13 mouse cellular contexts compared by ENCODE assay signal in genomic region chr13:82949541-82949940, GRCm38 (mm10).
DNase-seq lines count a peak whose midpoint lies in the region; ATAC-seq and TF ChIP-seq lines count a peak whose summit lies in the region.
"Had no signal": no experiment of that assay in that cellular context is flagged by ENCODE, and none has a peak within 500 bp of the region (broad histone marks: within the 10 kb centered on the region; RNA-seq: fewer than 3 reads in every experiment).

No protein-coding gene starts in this region.

- 54% methylated on average over 6 of the region's 6 CpGs for WGBS in lung, postnatal 0 days
- WGBS in lung, adult 2 months: 47% methylated on average over 6 of the region's 6 CpGs
- 65% methylated on average over 6 of the region's 6 CpGs for WGBS in kidney, embryonic 16.5 days

- TF ChIP-seq POLR2A in lung, adult 2 months (IDR thresholded peaks at IDR 0.05; ENCODE audit: borderline replicate concordance, extremely low read depth, low read depth, low read length): no peak

- no peaks in the 10 kb centered on the region for H3K9me3 ChIP-seq in lung, postnatal 0 days (ENCODE audit: low read length)
- no peaks in the 10 kb centered on the region for H3K9me3 ChIP-seq in megakaryocyte, embryonic 14.5 days
- no peaks in the 10 kb centered on the region for H3K9me3 ChIP-seq in kidney, embryonic 16.5 days (ENCODE audit: low read length)
- H3K9me3 ChIP-seq: heart, embryonic 13.5 days; midbrain, embryonic 15.5 days had no signal

- H3K9ac ChIP-seq in lung, postnatal 0 days (replicated peaks; ENCODE audit: low read depth): no peak overlapping the region
- no peak overlapping the region for H3K9ac ChIP-seq in kidney, embryonic 16.5 days (replicated peaks; ENCODE audit: low read length)
- H3K9ac ChIP-seq: heart, embryonic 13.5 days; midbrain, embryonic 15.5 days had no signal

- H3K4me2 ChIP-seq in lung, postnatal 0 days (replicated peaks; ENCODE audit: low read depth, low read length): no peak overlapping the region
- H3K4me2 ChIP-seq in kidney, embryonic 16.5 days (replicated peaks; ENCODE audit: low read depth, low read length): no peak overlapping the region
- H3K4me2 ChIP-seq: heart, embryonic 13.5 days; midbrain, embryonic 15.5 days had no signal

- no peak overlapping the region for H3K4me3 ChIP-seq in lung, postnatal 0 days (ENCODE audit: low read depth, low read length)
- no peak overlapping the region for H3K4me3 ChIP-seq in lung, adult 2 months (replicated peaks; ENCODE audit: extremely low read depth, low read depth, low read length)
- H3K4me3 ChIP-seq in megakaryocyte, embryonic 14.5 days (replicated peaks): peak overlapping the region; percentile 79
- H3K4me3 ChIP-seq in kidney, embryonic 16.5 days (ENCODE audit: low read length): no peak overlapping the region
- H3K4me3 ChIP-seq: heart, embryonic 13.5 days; midbrain, embryonic 15.5 days had no signal

- H3K27ac ChIP-seq in lung, postnatal 0 days (ENCODE audit: low read length): no peak overlapping the region
- no peak overlapping the region for H3K27ac ChIP-seq in kidney, embryonic 16.5 days (ENCODE audit: low read length)
- H3K27ac ChIP-seq: heart, embryonic 13.5 days; midbrain, embryonic 15.5 days had no signal

- no peak for TF ChIP-seq CTCF in lung, postnatal 0 days (IDR thresholded peaks at IDR 0.05)
- TF ChIP-seq CTCF in lung, adult 2 months (IDR thresholded peaks at IDR 0.05; ENCODE audit: insufficient read depth, low read length): no peak

- H3K27me3 ChIP-seq in lung, postnatal 0 days (replicated peaks; ENCODE audit: insufficient read depth, low read length): no peaks in the 10 kb centered on the region
- H3K27me3 ChIP-seq in megakaryocyte, embryonic 14.5 days (replicated peaks): no peaks in the 10 kb centered on the region
- no peaks in the 10 kb centered on the region for H3K27me3 ChIP-seq in kidney, embryonic 16.5 days (ENCODE audit: insufficient read depth, low read length)
- H3K27me3 ChIP-seq: heart, embryonic 13.5 days; midbrain, embryonic 15.5 days had no signal

- no peaks in the 10 kb centered on the region for H3K36me3 ChIP-seq in lung, postnatal 0 days (ENCODE audit: insufficient read depth, low read length)
- no peaks in the 10 kb centered on the region for H3K36me3 ChIP-seq in megakaryocyte, embryonic 14.5 days (replicated peaks; ENCODE audit: low read length)
- H3K36me3 ChIP-seq in kidney, embryonic 16.5 days (ENCODE audit: insufficient read depth, low read length): no peaks in the 10 kb centered on the region
- H3K36me3 ChIP-seq: heart, embryonic 13.5 days; midbrain, embryonic 15.5 days had no signal

- H3K4me1 ChIP-seq in lung, postnatal 0 days (ENCODE audit: insufficient read depth, low read depth, low read length): no peaks in the 10 kb centered on the region
- no peaks in the 10 kb centered on the region for H3K4me1 ChIP-seq in lung, adult 2 months (ENCODE audit: control insufficient read depth, insufficient read depth, low read length)
- peaks cover 12% of the 10 kb centered on the region for H3K4me1 ChIP-seq in megakaryocyte, embryonic 14.5 days
- H3K4me1 ChIP-seq in kidney, embryonic 16.5 days (ENCODE audit: insufficient read depth, low read length): no peaks in the 10 kb centered on the region
- H3K4me1 ChIP-seq: midbrain, embryonic 15.5 days had no signal

- no peak for TF ChIP-seq EP300 in lung, postnatal 0 days (IDR thresholded peaks at IDR 0.05)

- ATAC-seq in lung, postnatal 0 days: no peak
- ATAC-seq in granulocyte monocyte progenitor cell, adult 5-6 weeks (replicated peaks; ENCODE audit: poor library complexity, severe bottlenecking): peak; percentile 71
- no peak for ATAC-seq in kidney, embryonic 16.5 days (ENCODE audit: low FRiP score, low TSS enrichment)
- ATAC-seq: forebrain, embryonic 14.5 days; intestine, postnatal 0 days; midbrain, embryonic 15.5 days had no signal

- DNase-seq in frontal cortex, adult 2 months (ENCODE audit: extremely low spot score in 1 of 2, low spot score in 1 of 2): peak; percentile 35 to 75
- no peak for DNase-seq in frontal cortex, postnatal 36 days (ENCODE audit: low spot score in 2 of 2)
- peak; percentile 16 for DNase-seq in lung, postnatal 0 days (ENCODE audit: low spot score)
- no peak for DNase-seq in lung, adult 2 months
- no peak for DNase-seq in cerebellum, adult 18-20 months
- DNase-seq: liver had no signal

Comparison
In these comparisons a context has a peak if more than half of its experiments do, and no peak if none do; other contexts are left out.
1. DNase-seq: peak in frontal cortex, adult 2 months (2 of 2) and lung, postnatal 0 days (single experiment); none in frontal cortex, postnatal 36 days (0 of 2), lung, adult 2 months (single experiment) and cerebellum, adult 18-20 months (0 of 2).